Comparison of ENCODE assay signal across 11 mouse cellular contexts in the genomic region with DNA sequence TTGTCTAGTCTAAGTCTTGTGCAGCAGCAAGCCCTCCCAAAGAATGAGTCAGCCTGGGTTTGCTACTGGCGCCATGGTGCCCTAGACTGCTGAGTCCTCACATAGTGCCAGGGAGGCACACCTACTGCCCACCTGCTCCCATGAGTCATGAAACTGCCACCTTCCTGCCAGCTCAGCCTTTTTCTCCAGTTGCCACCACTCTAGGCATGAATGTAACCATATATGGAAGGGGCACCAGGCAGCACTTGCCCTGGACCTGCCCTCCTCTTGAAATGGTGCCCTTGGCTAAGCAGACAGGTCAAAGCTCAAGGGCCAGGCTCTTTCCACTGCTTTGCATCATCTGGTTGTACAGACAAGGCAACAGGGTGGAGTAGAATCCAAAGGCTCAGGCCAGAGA. TPM values are rescaled to one million over a fixed set of nuclear protein-coding genes. Genes with fewer than 3 reads are reported as not detected.
DNase-seq lines count a peak whose midpoint lies in the region; ATAC-seq and TF ChIP-seq lines count a peak whose summit lies in the region.
"Had no signal": no experiment of that assay in that cellular context is flagged by ENCODE, and none has a peak within 500 bp of the region (broad histone marks: within the 10 kb centered on the region; RNA-seq: fewer than 3 reads in every experiment).

No protein-coding gene starts in this region.

- H3K4me2 ChIP-seq in forebrain, embryonic 12.5 days: no peak overlapping the region
- H3K4me2 ChIP-seq: midbrain, embryonic 11.5 days; neural tube, embryonic 13.5 days had no signal

- peaks cover 30% of the 10 kb centered on the region for H3K4me1 ChIP-seq in lung, adult 2 months (ENCODE audit: control insufficient read depth, insufficient read depth, low read length)
- peaks cover 37% of the 10 kb centered on the region; the same call in 1 of the 2 replicates for H3K4me1 ChIP-seq in small intestine, adult 2 months (ENCODE audit: control insufficient read depth, insufficient read depth, insufficient read length, low read length)
- peaks cover 7% of the 10 kb centered on the region; the same call in 1 of the 2 replicates for H3K4me1 ChIP-seq in forebrain, embryonic 12.5 days

- peak overlapping the region; percentile 99 for H3K27ac ChIP-seq in small intestine, adult 2 months (ENCODE audit: insufficient read depth, low read depth, low read length)
- H3K27ac ChIP-seq in forebrain, embryonic 12.5 days: no peak overlapping the region
- H3K27ac ChIP-seq: neural tube, embryonic 13.5 days had no signal

- H3K36me3 ChIP-seq in small intestine, adult 2 months (ENCODE audit: control insufficient read depth, insufficient read depth, low read length): peaks cover 17% of the 10 kb centered on the region
- H3K36me3 ChIP-seq in forebrain, embryonic 12.5 days (replicated peaks): no peaks in the 10 kb centered on the region
- H3K36me3 ChIP-seq: neural tube, embryonic 13.5 days had no signal

- H3K9ac ChIP-seq in forebrain, embryonic 12.5 days: no peak overlapping the region
- H3K9ac ChIP-seq: neural tube, embryonic 13.5 days had no signal

- no peaks in the 10 kb centered on the region for H3K27me3 ChIP-seq in small intestine, adult 2 months (ENCODE audit: control insufficient read depth, insufficient read depth, low read length)
- H3K27me3 ChIP-seq in forebrain, embryonic 12.5 days: no peaks in the 10 kb centered on the region
- H3K27me3 ChIP-seq: neural tube, embryonic 13.5 days had no signal

- no peak for ATAC-seq in forebrain, embryonic 12.5 days (ENCODE audit: low FRiP score)

- no peaks in the 10 kb centered on the region for H3K9me3 ChIP-seq in forebrain, embryonic 12.5 days
- H3K9me3 ChIP-seq: neural tube, embryonic 13.5 days had no signal

- TF ChIP-seq CTCF in lung, adult 2 months (IDR thresholded peaks at IDR 0.05; ENCODE audit: insufficient read depth, low read length): no peak
- no peak for TF ChIP-seq CTCF in small intestine, adult 2 months (IDR thresholded peaks at IDR 0.05; ENCODE audit: extremely low read depth, insufficient read length, insufficient replicate concordance, low read depth, low read length)

- TF ChIP-seq POLR2A in lung, adult 2 months (IDR thresholded peaks at IDR 0.05; ENCODE audit: borderline replicate concordance, extremely low read depth, low read depth, low read length): no peak
- no peak for TF ChIP-seq POLR2A in small intestine, adult 2 months (IDR thresholded peaks at IDR 0.05; ENCODE audit: low read depth, low read length)

- no peak overlapping the region for H3K4me3 ChIP-seq in lung, adult 2 months (replicated peaks; ENCODE audit: extremely low read depth, low read depth, low read length)
- H3K4me3 ChIP-seq in small intestine, adult 2 months (ENCODE audit: low read depth, low read length): no peak overlapping the region
- H3K4me3 ChIP-seq in forebrain, embryonic 12.5 days (replicated peaks): no peak overlapping the region
- H3K4me3 ChIP-seq: neural tube, embryonic 13.5 days had no signal

- peak; percentile 40 for DNase-seq in lung, adult 2 months
- no peak for DNase-seq in lung, postnatal 4 days
- DNase-seq in fibroblast of lung, adult 2 months (ENCODE audit: low read depth): peak; percentile 54
- peak; percentile 68 to 86 for DNase-seq in kidney, postnatal 36 days
- DNase-seq in ovary, postnatal 36 days (ENCODE audit: low spot score): no peak
- DNase-seq: spleen, adult 18-20 months; thymus, postnatal 36 days had no signal

- WGBS in lung, adult 2 months: 84% methylated on average over 1 of the region's 1 CpGs
- 32% methylated on average over 1 of the region's 1 CpGs for WGBS in small intestine, adult 2 months
- WGBS in forebrain, embryonic 12.5 days: 96% methylated on average over 1 of the region's 1 CpGs

RNA-seq across cellular contexts. Expression of a gene that starts 22.6 kb away (rescaled TPM):
- 31.0 and 32.7 TPM in 2 replicates for polyA plus RNA-seq in lung, adult 2 months (2012; rRNA removed)
- 106 and 209 TPM in 2 replicates for polyA plus RNA-seq in small intestine, adult 2 months (2012; rRNA removed)
- polyA plus RNA-seq in forebrain, embryonic 12.5 days (2016; fragmentation: Nextera tagmentation; extraction: Ambion mirVana): 20.6 and 27.0 TPM in 2 replicates

Comparison
In these comparisons a context has a peak if more than half of its experiments do, and no peak if none do; other contexts are left out.
1. DNase-seq: peak in lung, adult 2 months (single experiment), fibroblast of lung, adult 2 months (single experiment) and kidney, postnatal 36 days (2 of 2); none in lung, postnatal 4 days (0 of 2) and ovary, postnatal 36 days (single experiment).